Mouse (Mus musculus) activated CD4-positive, CD25-positive, alpha-beta regulatory T cell, adult 4 months (primary cell): Measurements from ENCODE around the gene B020031M17Rik. TPM values are rescaled to one million over a fixed set of nuclear protein-coding genes. Genes with fewer than 3 reads are reported as not detected.
"Not testable (repeated sequence)": the region's sequence is repeated elsewhere in the genome, so short reads cannot be mapped to it uniquely, and the experiment has no call there.

ENCODE experiments used
- ATAC-seq: one replicate; pipeline ENCODE4 v1.8.0; 2017
- polyA plus RNA-seq, 2 experiments: library from polyadenylated mRNA; unstranded; fragments of 100-300 nt; shearing (Covaris generic); gene quantifications; one replicate each; pipeline ENCODE4 v1.2.1; 2017

Gene B020031M17Rik
- not detected for polyA plus RNA-seq

DNA sequence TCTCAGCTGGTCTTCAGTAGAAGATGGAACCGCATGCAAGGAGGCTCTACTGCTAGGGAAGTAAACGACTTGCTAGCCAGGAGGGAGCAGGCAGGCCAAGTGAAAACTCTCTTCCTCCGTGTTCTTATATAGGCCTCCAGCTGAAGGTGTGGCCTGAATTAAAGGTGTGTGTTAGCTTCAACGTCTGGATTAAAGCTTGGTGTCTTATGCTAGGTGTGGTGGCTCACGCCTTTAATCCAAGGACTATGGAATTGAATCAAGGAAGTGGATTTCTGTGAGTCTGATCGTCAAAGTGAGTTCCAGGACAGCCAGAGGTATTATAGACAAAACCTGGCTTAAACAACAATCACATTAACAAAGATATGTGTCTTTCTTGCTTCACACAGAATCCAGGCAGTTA lies at the start of gene B020031M17Rik:
TSS of gene B020031M17Rik (minus strand) at position 101 of the 400 bp plus-strand sequence.
- not testable (repeated sequence) for ATAC-seq

DNA sequence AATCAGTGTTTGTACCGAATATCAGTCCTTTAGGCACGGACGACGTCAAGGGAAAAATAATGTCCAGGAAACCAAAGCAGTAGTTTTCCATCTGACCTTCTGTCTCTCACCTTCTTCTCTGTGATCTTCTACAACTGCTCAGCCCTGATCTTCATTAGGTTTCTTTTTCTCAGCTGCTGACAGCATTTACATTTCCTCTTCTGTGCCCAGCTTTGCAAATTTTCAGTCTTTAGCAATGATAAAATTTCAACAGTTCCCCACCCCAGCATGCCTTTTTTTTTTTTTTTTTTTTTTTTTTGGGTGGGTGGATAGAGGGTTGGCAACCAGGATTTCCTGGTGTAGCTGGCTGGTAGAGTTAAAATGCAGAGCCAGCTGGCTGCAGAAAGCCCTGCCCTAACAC lies 48.6 kb upstream of the B020031M17Rik start:
- not testable (repeated sequence) for ATAC-seq

DNA sequence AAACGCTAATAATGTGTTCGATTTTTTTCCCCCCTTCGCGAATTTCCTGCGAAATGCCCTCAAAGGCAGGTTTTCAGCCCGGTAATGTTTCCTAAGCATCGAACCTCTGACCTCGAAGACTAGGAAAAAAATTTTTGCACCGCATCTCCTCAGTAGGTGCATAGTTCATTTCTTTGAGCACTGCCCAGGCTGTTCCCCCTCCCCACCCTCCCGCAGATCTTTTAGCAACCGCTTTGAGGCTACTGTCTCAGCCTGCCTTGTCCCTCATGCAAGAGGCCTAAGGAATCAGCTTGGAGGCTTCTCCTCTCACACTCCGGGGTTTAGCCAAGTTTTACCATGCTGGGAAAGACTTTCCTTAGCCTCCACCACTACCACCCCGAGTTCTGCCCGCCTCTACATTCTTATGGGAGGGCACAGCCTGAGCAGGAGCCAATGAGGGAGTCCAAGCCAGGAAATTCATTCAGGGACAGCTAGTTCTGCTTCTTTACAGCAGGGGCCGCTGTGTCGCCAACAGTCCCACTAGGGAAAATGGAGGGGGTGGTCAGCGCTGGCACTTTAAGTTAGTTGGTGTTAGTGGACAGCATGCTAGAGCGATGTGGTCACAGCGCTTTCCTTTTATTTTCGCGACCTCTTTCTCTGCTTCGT lies 48.0 kb upstream of the B020031M17Rik start:
- peak; percentile 54 for ATAC-seq

DNA sequence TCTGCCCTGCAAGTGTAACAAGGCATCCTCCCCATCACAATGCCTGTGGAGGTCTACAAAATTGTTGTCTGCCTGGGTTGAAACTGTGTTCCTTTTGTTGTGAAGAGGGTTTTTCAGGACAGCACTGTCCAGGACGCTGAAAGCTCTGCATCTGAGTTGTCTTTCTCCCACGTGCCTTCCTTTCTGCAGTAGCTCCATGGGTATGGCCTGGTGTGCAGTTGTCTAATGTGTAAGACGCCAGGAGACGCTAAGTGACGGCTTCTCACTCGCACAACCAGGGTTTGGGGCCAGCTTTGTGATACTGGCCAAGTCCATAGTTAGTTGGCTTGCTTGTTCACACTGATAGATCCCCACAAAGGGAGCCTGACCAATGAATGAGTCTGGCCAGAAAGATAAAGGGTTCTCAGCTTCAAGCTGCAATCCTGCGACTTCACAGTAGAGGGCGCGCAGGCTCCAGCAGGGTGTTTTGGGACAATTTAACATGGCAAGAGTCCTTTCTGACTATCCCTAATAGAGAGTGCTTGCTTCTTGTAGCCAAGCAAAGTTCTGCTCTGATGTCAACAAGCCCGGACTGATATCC lies 41.4 kb upstream of the B020031M17Rik start:
- ATAC-seq: not testable (repeated sequence)

DNA sequence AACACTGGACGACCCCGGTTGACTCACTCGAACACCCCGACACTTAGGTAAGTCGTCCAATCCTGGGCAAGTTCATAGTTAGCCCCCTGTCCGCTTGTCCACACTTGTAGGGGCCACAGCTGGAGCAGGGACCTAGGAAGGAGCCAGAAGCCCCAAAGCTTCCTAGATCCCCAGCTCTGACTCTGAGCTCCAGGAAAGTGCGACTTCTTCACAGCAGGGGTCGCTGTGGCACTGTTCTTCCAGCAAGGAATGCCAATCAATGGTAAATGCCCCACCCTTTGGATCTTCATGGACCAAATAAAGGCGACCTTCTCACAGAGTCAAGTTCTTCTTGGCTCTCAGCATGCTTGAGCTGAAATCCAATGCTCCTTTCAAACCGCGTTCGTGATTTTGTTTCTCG lies 40.7 kb upstream of the B020031M17Rik start:
- not testable (repeated sequence) for ATAC-seq

DNA sequence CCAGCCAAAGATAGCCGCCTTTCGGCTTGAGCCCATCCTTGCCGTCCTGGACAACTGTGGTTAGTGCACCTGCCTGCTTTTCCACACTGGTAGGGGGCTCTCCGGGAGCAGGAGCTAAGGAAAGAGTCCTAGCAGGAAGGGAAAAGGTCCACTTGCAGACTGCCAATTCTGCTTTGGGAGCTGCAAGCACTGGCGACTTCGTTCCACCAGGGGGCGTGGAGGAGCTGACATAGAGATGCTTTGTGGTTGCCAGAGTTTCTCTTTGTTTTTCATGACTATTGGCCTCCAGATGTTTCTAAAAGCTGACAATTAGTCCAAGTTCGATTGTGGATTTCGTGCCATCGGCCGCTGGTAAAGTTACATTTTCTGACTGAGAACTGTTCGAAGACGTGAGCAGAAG lies 18.6 kb upstream of the B020031M17Rik start:
- ATAC-seq: not testable (repeated sequence)

DNA sequence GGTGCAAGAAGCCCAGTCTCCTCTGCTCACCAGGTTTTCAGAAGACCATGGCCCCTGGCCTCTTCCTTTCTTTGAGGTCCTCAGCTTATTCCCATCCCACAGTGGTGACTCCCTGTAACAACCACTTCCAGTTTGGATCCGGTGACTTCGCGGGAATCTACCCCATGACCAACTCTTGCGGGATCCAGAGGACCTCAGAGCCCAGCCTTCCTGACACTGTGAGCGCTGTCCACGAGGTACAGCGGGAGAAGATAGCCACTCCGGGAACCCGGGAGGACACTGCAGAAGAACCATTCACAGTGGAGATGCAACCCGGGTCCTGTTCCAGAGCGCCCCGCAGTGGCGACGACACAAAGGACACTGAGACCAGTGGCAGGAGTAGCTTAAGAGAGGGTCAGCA lies 17.6 kb upstream of the B020031M17Rik start:
- not testable (repeated sequence) for ATAC-seq

DNA sequence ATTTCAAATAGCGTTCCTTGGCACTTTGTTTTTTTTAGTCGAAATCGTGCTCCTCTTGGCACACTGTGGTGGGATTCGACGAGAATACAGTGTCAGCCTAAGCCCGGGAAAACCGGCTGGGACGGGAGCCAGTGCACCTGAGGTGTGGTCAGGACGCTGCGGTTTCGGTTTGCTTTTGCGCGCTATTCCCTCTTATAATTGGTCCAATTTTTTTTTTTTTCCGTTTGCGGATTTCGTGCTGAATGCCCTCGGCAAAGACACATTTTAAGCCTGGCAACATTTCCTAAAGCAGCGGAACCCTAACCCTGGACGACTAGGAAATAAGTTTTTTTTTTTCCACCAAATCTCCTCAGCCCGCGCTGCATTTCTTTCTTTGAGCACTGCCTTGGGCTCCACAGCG lies 15.4 kb upstream of the B020031M17Rik start:
- ATAC-seq: not testable (repeated sequence)

DNA sequence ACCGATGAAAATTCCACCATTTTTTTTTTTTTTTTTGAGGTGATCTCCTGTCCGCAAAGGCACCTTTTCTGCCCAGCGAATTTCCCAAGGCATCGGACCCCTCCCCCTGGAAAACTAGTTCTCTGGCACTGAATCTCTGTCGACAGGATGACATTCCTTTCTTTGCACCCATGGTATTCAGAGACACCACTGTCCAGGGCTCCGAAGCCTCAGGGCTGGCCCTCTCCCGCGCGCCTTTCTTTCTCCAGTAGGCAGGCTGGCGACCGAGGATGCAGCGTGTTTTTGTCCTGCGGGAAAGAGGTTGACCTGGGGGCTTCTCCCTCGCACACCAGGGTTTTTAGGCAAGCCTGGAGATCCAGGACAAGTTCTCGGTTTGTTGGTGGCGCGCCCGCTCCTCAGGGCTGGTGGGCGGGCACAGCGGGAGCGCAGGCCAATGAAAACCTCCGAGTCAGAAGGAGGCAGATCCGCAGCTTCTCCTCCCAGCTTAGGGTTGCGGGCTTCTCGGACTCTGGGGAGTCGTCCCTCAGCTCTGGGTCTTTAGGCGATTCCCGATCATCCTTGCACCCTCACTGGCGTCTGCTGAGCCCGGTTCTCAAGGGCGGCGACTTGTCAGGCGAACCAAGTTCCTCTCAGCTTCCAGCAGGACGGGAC lies 14.8 kb upstream of the B020031M17Rik start:
- peak; percentile 32 for ATAC-seq

DNA sequence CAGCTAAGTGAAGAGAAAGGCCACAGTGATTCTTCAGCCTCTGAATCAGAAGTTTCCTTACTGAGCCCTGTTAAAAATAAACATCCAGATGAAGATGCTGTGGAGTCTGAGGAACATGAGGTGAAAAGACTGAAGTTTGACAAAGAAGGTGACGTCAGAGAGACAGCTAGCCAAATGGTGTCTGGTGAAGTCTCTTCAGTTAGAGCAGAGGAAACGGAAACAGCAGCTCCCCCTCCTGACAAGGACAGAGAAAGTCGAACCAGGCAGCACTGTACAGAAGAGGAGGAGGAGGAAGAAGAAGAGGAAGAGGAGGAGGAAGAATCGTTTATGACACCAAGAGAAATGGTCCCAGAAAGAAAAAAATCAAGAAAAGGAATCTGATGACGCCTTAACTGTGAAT lies 12.2 kb upstream of the B020031M17Rik start:
- peak; percentile 38 for ATAC-seq

DNA sequence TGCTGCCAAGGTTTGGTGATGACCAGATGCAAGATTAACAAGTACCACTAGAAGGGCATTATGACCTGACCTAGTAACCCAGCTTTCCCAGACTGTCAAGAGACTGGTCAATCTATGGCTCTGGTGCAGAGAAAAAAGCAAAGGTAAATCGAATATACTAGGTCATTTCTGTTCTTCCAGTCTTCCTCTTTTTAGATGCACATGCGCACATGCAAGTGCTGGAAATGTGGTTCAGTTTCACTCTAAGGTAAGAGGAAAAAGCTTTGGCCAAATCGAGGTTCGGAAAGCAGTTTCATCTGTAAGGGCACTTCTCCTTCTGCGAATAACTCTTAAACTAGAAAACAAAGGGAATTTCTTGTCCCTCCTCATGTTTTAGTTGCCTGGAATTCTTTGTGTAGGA lies 5.0 kb upstream of the B020031M17Rik start:
- not testable (repeated sequence) for ATAC-seq

DNA sequence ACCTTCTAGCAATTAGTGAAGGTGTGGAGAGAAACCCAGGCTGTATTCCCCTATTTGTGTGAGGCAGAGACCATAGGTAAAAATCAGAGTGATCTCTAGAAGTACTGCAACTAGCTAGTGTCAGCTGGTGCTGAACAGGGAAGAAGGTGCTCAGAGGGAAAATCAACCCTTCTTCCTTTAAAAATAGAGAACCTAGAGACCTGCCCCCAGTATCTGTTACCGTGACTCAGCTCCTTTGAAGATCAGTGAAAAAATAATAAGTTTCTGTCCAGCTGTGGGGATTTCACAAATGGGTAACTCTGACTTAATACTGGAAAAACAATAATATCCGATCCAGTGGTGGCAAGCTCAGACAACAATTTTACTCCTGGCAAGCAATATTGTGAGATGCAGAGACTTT lies 4.5 kb upstream of the B020031M17Rik start:
- ATAC-seq: not testable (repeated sequence)

DNA sequence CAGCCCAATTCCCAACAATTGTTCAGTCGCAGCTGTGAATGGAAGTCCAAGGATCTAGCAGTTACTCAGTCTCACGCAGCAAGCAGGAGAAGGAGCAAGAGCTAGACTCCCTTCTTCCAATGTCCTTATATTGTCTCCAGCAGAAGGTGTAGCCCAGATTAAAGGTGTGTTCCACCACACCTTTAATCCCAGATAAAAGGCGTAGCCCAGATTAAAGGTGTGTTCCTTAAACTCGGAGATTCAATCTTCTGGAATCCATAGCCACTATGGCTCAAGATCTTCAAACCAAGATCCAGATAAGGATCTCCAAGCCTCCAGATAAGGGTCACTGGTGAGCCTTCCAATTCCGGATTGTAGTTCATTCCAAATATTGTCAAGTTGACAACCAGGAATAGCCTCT lies 21.4 kb downstream of the B020031M17Rik start, which contains the start of gene Gm21761:
TSS of gene Gm21761 (minus strand) at position 101 of the 400 bp plus-strand sequence.
- ATAC-seq: not testable (repeated sequence)

DNA sequence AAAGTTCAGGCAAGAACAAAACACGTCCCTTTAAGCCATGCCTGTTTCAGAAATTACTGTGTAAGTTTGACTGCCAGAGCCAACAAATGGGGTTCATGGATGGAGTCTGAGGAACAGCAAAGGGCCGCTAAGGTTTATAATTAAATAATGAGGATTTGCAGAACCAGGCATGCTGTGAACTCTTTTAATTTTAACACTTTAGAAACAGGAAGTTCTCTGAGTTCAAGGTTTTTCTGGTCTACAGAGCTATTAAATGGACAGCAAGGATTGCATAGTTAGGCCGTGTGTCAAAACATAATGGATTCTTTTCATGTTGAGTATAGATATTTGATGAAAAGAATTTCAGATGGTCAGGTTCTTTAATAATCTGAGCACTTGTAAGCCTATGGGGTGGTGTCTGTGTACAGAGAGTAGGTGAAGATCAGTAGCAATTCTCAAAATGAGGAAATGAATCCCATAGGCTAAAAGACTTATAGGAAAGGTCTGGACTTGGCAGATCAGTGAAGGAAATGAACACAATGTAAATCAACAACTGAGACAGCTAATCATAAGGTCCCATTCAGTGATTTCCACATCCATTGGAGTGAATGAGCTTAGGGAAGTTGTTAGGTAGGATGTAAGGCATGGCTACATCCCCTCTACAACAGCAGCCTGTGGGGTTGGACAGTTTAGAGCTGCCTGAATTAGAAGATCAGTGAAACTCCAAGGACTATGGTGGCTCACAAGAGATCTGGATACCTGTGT lies 25.8 kb downstream of the B020031M17Rik start:
- not testable (repeated sequence) for ATAC-seq

DNA sequence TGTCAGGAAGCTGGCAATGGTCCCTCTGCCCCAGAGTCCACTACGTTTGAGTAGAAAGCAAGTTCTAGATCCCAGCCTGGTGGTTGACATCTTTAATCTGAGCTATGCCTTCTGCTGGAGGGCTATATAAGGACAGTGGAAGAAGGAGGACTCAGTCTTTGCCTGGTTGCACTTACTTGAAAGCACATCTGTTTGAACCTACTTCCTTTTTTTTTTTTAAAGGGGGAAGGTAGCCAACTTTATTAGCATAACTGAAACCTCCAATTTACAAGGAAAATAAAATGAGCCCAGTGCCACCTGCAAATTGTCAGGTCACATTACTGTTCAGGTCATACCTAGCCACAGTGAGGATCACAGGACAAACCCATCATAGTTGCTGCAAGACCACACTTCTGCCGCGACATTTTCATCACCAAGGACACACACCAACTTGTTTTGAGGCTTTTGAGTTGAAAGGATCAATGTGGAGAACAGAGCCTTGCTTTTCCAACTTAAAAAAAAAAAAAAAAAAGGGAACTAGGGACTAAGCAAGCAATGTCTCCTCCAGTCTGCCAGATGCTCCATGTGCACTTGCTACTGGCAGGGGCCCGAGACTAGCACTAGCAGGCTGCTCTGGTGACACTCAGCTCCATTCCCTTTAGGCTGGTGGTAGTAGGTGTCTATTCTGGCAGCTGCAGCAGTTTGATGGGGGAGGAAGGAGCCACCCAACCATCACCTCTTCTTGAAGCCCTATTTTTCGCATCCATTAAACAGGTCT lies 33.5 kb downstream of the B020031M17Rik start:
- not testable (repeated sequence) for ATAC-seq

DNA sequence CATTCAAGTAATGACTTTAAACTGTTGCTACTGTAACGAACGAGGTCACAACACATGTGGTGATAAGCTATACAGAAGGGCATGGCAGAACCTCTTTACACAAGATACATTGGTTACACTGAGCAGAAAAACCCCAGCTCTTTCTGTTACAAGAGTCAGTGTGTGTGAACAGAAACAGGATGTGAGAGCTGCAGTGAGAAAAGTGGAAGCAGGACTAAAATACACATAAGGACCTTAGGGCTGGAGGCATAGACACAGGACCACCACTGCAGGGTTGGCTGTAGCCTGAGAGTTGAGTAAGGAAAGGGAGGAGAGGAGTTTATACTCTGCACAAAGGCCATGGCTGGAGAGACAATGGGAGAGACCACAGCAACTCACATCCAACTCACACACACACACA lies 34.2 kb downstream of the B020031M17Rik start:
- not testable (repeated sequence) for ATAC-seq

Other genes starting within 250 kb of the B020031M17Rik start
- gene Nim1k, start 194.9 kb downstream of the B020031M17Rik start, polyA plus RNA-seq: 1 to 10 TPM in 1 of 2 experiments, under 1 TPM in 1; 0.62 to 1.1 TPM
- gene Zfp131, start 159.9 kb downstream of the B020031M17Rik start, polyA plus RNA-seq: 10 to 100 TPM; 18.8 to 22.1 TPM
- not detected for gene AF067063, start 120.6 kb downstream of the B020031M17Rik start, polyA plus RNA-seq
- gene D13Ertd608e, start 114.8 kb downstream of the B020031M17Rik start, polyA plus RNA-seq: not detected
- not detected for gene Tcstv1, start 56.0 kb downstream of the B020031M17Rik start, polyA plus RNA-seq
- not detected for gene Gm21761, start 21.5 kb downstream of the B020031M17Rik start, polyA plus RNA-seq
- not detected for gene Gm36079, start 76.2 kb upstream of the B020031M17Rik start, polyA plus RNA-seq
- gene Gm21188, start 101.4 kb upstream of the B020031M17Rik start, polyA plus RNA-seq: 1 to 10 TPM in 1 of 2 experiments, not detected in 1; 1.6 TPM
- not detected for gene Gm20767, start 189.4 kb upstream of the B020031M17Rik start, polyA plus RNA-seq
- not detected for gene Gm21818, start 221.6 kb upstream of the B020031M17Rik start, polyA plus RNA-seq